Mouse (Mus musculus): ENCODE measurements around the gene Adrb1. TPM values are rescaled to one million over a fixed set of nuclear protein-coding genes. Genes with fewer than 3 reads are reported as not detected.

Gene Adrb1
- total RNA-seq, 2 experiments from 2014 or later, result 40.1 to 43.9 TPM

DNA sequence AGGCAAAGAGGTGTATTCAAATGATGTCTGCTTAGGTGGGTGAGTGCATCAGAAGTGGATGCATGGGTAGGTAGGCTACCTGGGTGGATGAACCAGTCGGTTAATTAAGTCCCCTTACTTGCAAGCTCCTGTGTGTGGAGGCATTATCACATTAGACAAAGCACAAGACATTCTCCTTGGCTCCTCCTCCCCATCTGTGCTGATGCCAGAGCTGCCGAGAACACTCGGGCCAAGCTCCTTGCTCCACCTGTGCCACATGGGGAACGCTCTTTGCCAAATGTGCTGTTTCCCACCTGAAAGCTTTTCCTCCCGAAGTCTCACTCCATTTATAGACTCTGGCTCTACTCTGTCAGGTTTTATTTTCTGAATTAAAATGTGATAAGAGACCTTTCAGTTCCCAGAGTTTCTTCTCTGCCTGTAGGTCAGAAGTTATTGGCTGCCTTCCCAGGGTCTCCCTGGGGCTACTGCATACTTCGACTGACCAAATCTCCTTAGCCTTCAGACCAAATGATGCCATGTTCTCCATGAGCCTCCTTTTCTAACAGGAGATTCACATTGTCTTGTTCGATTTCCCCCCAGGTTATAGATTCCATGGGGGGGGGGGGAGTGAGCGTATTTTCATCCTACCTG lies 20.5 kb upstream of the Adrb1 start:
- no peak for DNase-seq (ENCODE audit: low spot score in 2 of 2)
- intact Hi-C loops (cut with DNase I), result no loop called here

DNA sequence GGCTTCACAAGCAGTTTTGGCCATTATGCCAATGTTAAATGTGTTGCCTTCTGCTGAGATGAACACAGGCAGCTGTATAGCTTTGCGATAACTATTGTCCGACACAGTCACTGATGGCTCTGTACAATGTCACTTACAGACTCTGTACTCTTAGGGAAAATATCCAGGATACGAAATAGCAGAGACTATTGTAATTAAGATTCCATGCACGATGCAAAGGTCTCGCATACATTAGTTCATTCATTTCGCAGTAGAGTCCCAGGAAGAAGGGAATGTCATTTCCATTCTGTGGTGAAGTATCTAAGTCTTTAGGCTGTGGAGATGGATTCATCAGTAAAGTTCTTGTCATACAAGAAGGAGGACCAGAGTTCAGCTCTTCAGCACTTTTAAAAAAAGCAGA lies 20.0 kb upstream of the Adrb1 start:
- DNase-seq (ENCODE audit: low spot score in 2 of 2), result no peak
- intact Hi-C loops (cut with DNase I), result no loop called here

DNA sequence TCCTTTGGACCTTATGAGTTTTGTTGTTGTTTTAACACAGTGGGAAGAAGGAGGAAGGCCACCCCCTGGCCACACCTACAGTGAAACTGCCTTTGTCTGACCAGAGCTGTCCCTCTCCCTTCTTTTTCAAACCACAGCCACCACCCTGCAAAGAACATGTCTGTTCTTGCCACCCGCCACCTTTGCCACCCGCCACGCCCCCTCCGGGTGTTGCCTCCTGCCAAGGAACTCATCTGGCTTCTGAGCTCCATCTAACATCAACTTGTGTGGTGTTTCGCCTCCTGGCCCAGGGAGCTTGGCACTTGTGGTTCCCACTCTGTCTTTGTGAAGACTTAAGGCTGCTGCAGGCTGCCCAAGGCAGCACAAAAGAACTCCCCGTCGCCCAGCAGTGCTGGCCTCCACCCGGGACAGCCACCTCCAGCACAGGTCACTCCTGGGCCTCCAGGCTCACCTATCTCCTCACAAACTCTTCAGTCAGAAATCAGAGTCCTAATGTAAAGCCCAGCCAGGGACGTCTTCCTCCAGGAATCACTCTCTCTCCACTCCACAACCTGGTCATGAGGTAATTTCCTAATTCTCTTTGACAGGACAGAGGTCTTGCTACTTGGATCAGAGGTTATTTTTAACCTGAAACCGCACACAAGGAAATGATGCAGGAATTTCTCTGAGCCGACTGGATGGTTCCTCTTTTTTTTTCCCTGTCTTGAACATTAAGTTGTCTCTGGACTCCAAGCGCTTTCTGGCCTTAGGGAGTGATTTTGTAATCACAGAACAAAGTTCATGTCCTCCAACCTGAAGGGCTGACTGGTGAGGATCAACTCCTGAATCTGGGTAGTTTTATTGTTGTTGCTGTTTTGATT lies 18.5 kb upstream of the Adrb1 start:
- intact Hi-C loops (cut with DNase I), result no loop called here
- no peak for DNase-seq (ENCODE audit: low spot score in 2 of 2)

DNA sequence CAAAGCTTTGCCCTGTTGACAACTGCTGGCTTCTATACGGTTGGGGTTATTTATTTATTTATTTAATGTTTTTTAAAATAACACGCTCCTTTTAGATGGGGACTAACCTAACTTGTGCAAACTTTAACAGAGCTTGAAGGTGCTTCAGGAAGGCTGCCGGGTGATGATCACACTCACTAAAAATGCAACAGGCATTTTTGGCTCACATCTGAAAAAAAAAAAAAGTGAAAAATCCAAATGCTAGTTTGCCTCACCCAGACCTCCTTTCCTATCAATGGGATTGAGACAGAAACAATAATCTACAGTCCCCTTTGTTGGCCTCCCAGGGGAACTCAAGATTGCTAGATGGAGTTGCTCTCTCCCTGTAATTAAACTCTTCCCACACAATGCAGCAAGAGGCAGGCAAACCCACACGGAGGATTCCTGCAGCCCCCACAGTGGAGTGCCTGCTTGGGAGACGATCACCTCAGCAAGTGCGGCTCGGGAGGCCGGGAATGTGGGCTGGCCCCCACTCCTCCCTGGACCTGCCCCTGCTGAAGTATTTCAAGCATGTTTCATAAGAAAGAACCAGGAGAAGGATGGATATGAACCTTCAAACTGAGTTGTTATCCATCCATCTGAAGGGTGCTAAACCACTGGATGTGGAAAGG lies 16.8 kb upstream of the Adrb1 start:
- DNase-seq (ENCODE audit: low spot score in 2 of 2), result no peak
- intact Hi-C loops (cut with DNase I), result no loop called here

DNA sequence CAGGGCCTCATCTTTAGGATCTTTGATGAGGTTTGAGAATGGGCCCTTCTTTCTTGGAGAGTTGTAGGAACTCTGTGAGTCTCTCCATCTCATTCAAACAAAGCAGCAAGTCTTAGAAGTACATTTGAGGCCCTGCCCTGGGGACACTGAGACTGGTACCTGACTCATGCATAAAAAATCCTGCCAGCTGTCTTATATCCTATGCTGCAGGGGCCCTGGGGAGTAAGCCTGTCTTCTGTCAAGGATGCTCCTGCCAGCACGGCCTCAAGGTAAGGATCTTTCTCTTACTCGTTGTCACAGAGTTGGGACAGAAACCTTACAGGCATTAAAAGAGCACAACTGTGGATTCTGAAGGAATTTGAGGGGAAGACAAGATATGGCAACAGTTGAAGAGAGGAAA lies 13.2 kb upstream of the Adrb1 start:
- no peak for DNase-seq (ENCODE audit: low spot score in 2 of 2)
- intact Hi-C loops (cut with DNase I), result no loop called here

DNA sequence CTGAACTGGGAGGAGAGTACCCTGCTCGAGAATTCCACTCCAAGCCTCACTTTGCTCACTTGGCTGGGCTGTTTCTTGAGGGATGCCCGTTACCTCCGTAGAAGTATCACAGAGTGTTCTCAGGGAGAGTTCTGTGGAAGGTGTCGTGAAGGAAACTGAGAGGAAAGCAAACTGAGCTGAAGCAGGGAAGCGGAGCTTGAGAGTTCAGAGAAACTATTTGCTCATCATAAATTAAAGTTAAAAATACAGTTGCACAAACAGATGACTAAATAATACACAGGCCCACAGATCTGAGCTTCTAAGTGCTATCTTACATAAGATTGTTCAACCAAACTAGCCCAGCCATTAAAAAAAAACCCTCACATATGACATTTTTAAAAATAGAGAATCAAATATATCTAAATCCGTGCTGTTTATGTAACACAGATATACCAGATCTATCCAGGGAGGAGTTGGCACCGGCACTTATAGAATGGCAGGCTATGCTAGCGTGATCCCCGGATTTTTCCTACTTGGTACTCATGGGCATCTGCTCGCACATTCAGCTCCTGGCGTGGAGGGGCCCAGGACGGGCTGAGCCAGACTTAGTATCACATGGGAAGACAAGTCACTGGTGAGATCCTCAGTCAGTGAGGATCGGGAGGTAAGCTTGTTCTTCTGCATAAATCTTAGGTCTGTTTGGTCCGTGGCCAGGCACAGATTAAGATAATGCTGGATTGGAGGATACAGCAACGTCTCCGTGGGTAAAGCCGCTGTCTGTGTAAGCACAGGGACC lies 11.7 kb upstream of the Adrb1 start:
- DNase-seq (ENCODE audit: low spot score in 2 of 2), result peak; percentile 62 to 90
- intact Hi-C loops (cut with DNase I), result no loop called here

DNA sequence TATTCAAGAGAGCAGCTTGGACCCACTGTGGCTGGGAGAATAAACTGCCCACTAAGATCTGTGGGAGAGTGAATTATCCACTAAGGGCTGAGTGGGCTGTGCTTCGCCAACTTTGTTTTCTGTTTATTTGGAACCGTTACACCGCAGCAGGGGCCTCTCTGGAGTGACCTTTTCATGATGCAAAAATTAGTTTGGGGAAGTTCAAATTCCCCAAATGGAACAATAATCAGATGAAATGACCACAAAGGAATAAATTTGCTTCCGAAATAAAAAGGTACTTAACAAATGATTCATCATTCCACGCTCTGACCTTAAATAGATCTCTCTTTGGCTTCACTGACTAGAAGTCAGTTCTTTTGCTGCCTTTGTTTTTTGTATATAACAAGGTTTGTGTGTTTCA lies 8.4 kb upstream of the Adrb1 start:
- intact Hi-C loops (cut with DNase I), result no loop called here
- DNase-seq (ENCODE audit: low spot score in 2 of 2), result no peak

DNA sequence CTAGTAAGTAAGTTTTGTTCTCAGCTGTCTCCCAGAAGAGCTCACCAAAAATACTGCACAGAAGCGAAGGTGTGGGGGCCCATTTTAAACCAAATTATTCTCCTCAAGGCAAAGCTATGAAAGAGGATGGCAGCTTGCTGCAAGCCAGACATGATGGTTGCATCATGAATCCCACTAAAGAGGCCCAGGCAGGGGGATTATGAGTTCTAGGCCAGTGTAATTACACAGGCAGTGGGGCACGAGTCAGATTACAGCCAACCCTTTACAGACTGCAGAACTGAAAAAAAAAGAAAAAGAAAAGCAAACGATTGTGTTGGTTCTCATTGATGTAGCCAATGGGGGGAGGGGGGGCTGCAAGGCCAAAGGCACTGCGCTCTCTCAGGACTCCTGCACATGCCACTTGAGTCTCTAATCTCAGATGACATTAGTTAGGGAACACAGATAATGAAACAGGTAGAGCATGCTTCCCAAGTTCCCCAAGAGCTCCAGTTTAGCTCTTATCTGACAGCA lies 7.3 kb upstream of the Adrb1 start:
- no peak for DNase-seq (ENCODE audit: low spot score in 2 of 2)
- intact Hi-C loops (cut with DNase I), result no loop called here

DNA sequence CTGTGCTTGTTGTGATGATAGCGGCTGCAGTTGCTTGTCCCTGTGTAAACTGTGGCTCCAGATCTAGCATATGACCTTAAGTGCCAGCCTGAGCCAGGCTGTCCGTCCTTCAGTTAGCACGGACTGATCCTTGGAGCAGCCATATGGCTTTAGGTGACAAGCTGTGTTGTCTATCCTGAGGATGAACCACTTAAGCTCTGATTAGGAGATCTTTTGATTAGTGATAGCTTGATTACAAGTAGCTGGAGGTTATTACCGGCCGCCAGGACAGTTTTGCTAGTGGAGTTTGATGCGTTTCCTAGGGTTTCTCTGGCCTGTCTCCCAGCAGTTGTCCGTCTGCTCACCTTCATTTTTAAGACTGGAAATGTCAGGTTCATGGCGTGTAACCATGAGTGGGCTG lies 4.0 kb upstream of the Adrb1 start:
- no peak for DNase-seq (ENCODE audit: low spot score in 2 of 2)
- intact Hi-C loops (cut with DNase I), result no loop called here

DNA sequence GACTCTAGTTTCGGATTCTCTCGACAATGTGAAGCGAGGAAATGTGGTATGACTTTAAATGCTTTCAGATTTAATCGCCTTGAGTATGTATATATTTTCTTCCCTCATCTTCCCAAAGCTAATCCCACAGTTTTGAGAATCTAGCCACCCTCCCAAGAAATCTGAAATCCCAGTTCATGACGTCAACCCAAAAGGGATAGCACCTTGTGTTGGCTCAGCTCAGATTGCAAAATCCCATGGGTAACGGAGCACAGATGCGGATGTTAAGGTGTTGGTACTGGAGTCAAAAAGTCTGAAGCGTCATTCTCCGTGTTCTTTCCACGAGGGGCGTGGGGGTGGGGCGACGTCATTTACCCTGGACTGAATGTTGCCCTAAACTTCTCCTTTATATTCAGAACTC lies 1.1 kb upstream of the Adrb1 start:
- DNase-seq (ENCODE audit: low spot score in 2 of 2), result no peak
- intact Hi-C loops (cut with DNase I), result loop anchor here (2.0 to 5.0 kb wide), 4 partner anchors 54 to 299 kb away; no protein-coding TSS in a partner anchor

DNA sequence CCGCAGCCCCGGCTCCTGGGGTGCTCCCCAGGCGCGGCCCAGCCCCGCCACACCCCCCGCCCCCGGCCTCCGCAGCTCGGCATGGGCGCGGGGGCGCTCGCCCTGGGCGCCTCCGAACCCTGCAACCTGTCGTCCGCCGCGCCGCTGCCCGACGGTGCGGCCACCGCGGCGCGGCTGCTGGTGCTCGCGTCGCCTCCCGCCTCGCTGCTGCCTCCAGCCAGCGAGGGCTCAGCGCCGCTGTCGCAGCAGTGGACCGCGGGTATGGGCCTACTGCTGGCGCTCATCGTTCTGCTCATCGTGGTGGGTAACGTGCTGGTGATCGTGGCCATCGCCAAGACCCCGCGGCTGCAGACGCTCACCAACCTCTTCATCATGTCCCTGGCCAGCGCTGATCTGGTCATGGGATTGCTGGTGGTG lies 300 bp downstream of the Adrb1 start:
- no peak for DNase-seq (ENCODE audit: low spot score in 2 of 2)
- intact Hi-C loops (cut with DNase I), result loop anchor here (5.0 kb wide), 3 partner anchors 75 to 300 kb away; no protein-coding TSS in a partner anchor

DNA sequence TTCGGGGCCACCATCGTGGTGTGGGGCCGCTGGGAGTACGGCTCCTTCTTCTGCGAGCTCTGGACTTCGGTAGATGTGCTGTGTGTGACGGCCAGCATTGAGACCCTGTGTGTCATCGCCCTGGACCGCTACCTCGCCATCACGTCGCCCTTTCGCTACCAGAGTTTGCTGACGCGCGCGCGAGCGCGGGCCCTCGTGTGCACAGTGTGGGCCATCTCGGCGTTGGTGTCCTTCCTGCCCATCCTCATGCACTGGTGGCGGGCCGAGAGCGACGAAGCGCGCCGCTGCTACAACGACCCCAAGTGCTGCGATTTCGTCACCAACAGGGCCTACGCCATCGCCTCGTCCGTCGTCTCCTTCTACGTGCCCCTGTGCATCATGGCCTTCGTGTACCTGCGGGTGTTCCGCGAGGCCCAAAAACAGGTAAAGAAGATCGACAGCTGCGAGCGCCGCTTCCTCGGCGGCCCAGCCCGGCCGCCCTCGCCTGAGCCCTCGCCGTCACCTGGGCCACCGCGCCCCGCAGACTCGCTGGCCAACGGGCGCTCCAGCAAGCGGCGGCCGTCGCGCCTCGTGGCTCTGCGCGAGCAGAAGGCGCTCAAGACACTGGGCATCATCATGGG lies 822 bp downstream of the Adrb1 start:
- intact Hi-C loops (cut with DNase I), result loop anchor here (5.0 kb wide), 3 partner anchors 76 to 301 kb away; no protein-coding TSS in a partner anchor
- DNase-seq (ENCODE audit: low spot score in 2 of 2), result peak; percentile 50 to 54

DNA sequence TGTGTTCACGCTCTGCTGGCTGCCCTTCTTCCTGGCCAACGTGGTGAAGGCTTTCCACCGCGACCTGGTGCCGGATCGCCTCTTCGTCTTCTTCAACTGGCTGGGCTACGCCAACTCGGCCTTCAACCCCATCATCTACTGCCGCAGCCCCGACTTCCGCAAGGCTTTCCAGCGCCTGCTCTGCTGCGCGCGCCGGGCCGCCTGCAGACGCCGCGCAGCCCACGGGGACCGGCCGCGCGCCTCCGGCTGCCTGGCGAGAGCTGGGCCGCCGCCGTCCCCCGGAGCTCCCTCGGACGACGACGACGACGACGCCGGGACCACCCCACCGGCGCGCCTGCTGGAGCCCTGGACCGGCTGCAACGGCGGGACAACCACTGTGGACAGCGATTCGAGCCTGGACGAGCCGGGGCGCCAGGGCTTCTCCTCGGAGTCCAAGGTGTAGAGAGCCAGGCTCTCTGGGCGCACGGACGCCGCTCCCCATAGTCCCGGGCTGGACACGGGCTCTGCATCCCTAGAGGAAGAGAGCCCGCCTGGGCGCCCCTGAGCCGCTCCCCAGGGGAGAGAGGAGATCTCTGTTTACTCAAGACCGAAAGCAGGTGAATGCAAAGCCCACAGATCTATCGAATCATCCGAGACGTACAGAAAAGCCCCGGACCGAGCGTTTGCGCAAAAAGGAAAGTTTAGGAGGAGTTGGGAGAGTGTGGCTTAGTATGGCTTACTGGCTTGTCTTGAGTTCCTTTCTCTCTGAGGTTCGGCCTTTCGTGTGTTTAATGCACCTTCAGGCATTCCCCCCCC lies 1.5 kb downstream of the Adrb1 start:
- no peak for DNase-seq (ENCODE audit: low spot score in 2 of 2)
- intact Hi-C loops (cut with DNase I), result loop anchor here (5.0 kb wide), 3 partner anchors 76 to 301 kb away; no protein-coding TSS in a partner anchor

DNA sequence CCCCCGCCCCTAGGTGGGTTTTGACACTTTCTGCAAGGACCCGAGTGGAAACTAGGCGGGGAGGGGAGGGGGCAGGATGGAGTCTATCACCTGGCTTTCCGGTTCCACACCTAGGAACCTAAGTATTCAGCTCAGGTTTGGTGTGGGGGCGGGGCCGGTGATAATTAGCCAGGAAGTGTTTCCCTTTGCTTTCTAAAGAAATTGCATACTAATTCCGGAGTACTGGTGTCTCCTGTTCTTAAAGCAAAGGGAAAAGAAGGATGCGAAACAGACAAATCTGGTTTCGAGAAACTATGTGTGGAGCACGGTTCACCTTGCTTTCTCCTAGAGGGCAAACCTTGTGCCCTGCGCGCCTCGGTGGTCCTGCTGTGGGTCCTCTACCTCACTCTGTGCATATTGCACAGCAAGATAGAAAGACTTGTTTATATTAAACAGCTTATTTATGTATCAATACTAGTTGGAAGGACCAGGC lies 2.2 kb downstream of the Adrb1 start:
- no peak for DNase-seq (ENCODE audit: low spot score in 2 of 2)
- intact Hi-C loops (cut with DNase I), result loop anchor here (5.0 kb wide), 3 partner anchors 77 to 302 kb away; no protein-coding TSS in a partner anchor

DNA sequence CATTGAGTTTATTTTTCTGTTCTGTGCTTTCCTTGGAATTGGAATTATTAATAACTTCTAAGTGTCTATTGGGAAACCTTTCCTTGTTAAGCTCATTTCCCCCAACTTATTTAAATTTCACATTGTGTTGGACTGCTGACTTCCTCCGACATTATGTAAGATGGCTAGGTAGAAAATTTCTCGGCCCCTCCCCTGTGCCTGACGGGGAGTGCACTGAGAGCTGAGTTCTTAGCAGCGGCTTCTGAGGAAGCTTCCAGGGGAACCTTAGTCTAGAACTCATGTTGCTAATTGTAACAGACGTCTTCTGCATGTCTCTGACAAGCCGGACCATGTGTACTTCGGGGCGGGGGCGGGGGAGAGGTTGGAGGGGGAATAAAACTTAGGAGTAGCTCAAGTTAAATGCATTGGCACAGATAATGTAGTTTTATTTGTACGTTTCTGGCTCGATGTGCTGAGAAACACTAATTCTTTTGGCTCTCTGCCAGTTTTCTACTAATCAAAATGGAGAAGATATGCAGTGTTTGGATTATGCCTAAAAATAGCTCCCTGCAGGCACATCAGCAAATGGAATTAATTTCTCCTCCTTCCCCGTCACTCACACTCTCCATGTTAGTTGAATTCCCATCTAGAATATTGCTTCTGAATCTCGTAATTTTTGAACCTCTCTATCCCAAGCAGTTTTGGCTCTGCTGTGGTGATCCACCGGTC lies 5.3 kb downstream of the Adrb1 start:
- DNase-seq (ENCODE audit: low spot score in 2 of 2), result peak in 1 of 2 experiments; percentile 62
- intact Hi-C loops (cut with DNase I), result loop anchor here (5.0 kb wide), 1 partner anchor 45 kb away; no protein-coding TSS in a partner anchor

DNA sequence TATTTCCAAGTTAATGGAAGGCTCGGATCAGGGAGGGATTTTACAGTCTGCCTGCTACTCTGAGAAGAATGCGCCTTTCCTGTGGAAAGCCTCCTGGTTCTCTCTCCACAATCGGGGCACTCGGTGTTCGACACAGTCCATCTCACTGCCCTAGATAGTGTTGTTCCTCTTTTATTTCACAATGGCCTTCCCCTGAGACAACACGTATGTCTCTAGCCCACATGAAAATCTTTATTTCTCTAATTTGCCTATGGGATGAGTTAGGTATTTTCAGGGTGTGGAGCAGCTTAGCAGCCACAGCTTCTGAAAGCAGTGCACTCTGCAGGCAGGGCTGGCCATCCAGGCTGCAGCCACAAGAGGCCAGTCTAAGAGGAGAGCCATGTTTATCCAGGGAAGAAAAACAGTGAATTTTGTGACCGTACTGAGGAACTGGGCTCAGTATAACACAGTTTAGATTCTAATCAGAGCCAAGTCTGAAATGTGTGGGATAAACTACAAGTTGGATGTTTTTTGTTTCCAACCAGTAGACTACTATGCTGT lies 12.1 kb downstream of the Adrb1 start:
- DNase-seq (ENCODE audit: low spot score in 2 of 2), result no peak
- intact Hi-C loops (cut with DNase I), result no loop called here

DNA sequence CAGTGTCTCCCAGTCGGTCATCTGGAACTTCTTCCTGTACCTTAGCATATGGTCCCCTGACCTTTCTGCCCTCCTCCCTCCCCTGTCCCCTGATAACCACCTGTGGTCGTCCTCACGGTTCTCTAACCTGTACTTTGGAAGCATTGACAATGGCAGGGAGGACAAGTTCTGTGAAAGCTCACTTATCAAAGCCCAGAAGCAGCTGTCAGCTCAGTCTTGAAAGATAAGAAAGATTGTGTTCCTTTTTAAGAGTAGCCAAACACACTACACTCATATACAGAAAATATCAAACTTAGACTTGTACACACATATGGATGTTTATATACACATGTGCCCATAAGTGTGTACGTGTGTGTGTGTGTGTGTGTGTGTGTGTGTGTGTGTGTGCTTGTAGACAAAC lies 13.7 kb downstream of the Adrb1 start:
- no peak for DNase-seq (ENCODE audit: low spot score in 2 of 2)
- intact Hi-C loops (cut with DNase I), result no loop called here
